Mouse (Mus musculus): ENCODE results near the gene Hipk3. TPM values are rescaled to one million over a fixed set of nuclear protein-coding genes. Genes with fewer than 3 reads are reported as not detected.

Gene Hipk3
- 12.1 and 12.4 TPM in 2 replicates for polyA plus RNA-seq (2015; fragmentation: Nextera tagmentation; extraction: Ambion mirVana)

DNA sequence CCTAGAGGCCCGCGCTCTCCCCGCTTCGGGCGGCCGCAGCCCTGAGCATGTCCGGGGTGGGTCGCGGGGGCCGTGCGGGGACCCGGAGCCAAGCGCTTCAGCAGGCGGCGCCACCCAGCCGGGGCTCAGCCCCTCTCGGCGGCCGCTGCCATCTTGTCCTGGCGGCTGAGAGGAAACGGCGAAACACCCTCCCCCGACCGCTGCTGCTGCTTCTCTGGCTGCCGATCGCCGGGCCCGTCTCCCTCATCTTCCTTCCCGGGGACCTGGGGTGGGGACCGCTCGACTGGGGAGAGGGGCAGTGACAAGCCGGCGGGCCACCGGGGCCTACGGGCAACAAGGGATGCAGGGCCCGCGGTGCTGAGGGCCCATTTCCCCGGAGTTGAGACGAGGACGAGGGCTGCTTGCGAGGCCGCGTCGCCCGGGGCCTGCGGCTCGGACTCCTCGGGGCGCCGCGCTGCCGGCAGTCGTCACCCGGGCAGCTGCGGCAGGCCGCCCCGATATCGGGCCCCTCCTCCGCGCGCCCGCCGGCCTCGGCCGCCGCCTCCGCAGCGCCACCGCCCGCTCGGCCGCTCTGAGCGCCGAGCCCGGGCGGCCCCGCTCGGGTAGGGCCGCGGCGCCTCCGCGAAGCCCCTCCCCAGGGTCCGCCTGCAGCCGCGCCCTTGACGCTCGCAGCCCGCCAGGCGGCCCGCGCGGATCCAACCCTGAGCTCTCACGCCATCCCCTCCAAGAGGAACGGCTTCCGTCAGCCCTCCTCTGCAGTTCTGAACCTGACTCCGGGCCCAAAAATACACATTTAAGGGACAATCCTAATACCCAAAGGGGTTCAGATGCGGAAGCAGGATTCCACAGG, at the start of gene Hipk3:
Hipk3 (minus strand) TSS at position 496 of the 850 bp plus-strand sequence.
- Histone ChIP-seq H3K36me3 (no peaks in the 10 kb centered on the region), H3K9ac (peak within 1 kb of the TSS; percentile 99), H3K4me2 (peak within 1 kb of the TSS; percentile 73), H3K4me1 (peaks cover 18% of the 10 kb centered on the region), H3K9me3 (replicated peaks) (no peaks in the 10 kb centered on the region), H3K27me3 (no peaks in the 10 kb centered on the region), H3K4me3 (replicated peaks) (peak within 1 kb of the TSS; percentile 82), H3K27ac (peak within 1 kb of the TSS; percentile 100)
- WGBS, result under 1% methylated on average over 67 of the region's 98 CpGs
- ATAC-seq (replicated peaks; ENCODE audit: low FRiP score), result peak; percentile 95

DNA sequence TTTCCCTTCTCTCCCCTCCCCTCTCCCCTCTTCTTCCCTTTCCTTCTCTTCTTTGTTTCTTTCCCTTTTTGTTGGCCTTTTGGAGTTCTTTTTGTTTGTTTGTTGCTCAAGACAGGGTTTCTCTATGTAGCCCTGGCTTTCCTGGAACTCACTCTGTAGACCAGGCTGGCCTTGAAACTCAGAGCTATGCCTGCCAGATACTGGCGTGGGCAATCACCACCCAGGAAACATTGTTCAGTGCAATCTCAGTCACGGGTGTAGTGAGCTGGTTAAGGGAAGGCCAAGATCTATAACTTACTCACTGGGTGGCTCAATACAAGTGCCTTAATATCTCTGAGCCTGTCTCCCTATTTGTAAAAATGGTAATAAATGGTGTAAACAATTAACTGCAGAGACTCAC, 46.0 kb upstream of the Hipk3 start:
- Histone ChIP-seq H3K36me3 (no peaks in the 10 kb centered on the region), H3K4me1 (no peaks in the 10 kb centered on the region), H3K27me3 (no peaks in the 10 kb centered on the region), H3K9me3 (replicated peaks) (no peaks in the 10 kb centered on the region), H3K9ac (no peak overlapping the region), H3K4me3 (replicated peaks) (no peak overlapping the region), H3K4me2 (no peak overlapping the region), H3K27ac (no peak overlapping the region)
- WGBS, result 69% methylated on average over 2 of the region's 2 CpGs
- ATAC-seq (replicated peaks; ENCODE audit: low FRiP score), result no peak

GRCm38 (mm10) chr2:104534751-104535150, 40.5 kb upstream of the Hipk3 start:
- 92% methylated on average over 3 of the region's 3 CpGs for WGBS

DNA sequence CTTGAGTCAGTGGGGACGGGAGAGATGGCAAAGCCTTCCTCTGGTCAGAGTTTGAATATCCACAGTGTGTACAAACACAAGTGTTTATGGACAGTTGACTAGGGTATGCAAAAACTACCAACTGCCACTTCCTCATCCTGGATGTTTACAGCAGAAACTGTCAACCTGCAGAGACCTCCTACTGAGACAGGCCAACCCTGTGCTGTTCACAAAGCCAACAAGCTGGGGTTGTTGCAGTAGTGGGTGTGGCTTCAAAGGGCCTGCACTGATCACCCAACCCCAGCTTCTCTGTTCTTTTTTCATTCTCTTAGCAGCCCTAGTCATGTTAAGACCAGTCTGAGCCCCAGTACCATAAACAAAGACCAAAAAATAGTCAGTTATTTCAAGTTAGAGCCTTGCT, 38.3 kb upstream of the Hipk3 start:
- H3K9ac ChIP-seq, result no peak overlapping the region
- no peak overlapping the region for H3K4me3 ChIP-seq (replicated peaks)
- ATAC-seq (replicated peaks; ENCODE audit: low FRiP score), result no peak
- no peaks in the 10 kb centered on the region for H3K36me3 ChIP-seq
- 79% methylated on average over 1 of the region's 1 CpGs for WGBS
- no peaks in the 10 kb centered on the region for H3K27me3 ChIP-seq
- H3K4me2 ChIP-seq, result no peak overlapping the region
- H3K4me1 ChIP-seq, result no peaks in the 10 kb centered on the region
- no peaks in the 10 kb centered on the region for H3K9me3 ChIP-seq (replicated peaks)
- H3K27ac ChIP-seq, result no peak overlapping the region

More at GRCm38 (mm10) chr2:104534751-104535150, 40.5 kb upstream of the Hipk3 start:
- H3K4me1 ChIP-seq, result no peaks in the 10 kb centered on the region
- H3K27ac ChIP-seq, result no peak overlapping the region
- H3K36me3 ChIP-seq, result no peaks in the 10 kb centered on the region
- no peak overlapping the region for H3K9ac ChIP-seq
- H3K4me3 ChIP-seq (replicated peaks), result no peak overlapping the region
- H3K27me3 ChIP-seq, result no peaks in the 10 kb centered on the region
- no peaks in the 10 kb centered on the region for H3K9me3 ChIP-seq (replicated peaks)
- no peak overlapping the region for H3K4me2 ChIP-seq
- ATAC-seq (replicated peaks; ENCODE audit: low FRiP score), result no peak

- H3K4me1 ChIP-seq, result no peaks in the 10 kb centered on the region
- 57% methylated on average over 3 of the region's 3 CpGs for WGBS
- H3K4me2 ChIP-seq, result no peak overlapping the region
- H3K9ac ChIP-seq, result no peak overlapping the region
- no peaks in the 10 kb centered on the region for H3K9me3 ChIP-seq (replicated peaks)
- H3K4me3 ChIP-seq (replicated peaks), result no peak overlapping the region
- no peak for ATAC-seq (replicated peaks; ENCODE audit: low FRiP score)
- H3K27me3 ChIP-seq, result no peaks in the 10 kb centered on the region
- no peaks in the 10 kb centered on the region for H3K36me3 ChIP-seq
- H3K27ac ChIP-seq, result no peak overlapping the region
Observed at GRCm38 (mm10) chr2:104526559-104526958, 32.3 kb upstream of the Hipk3 start.

DNA sequence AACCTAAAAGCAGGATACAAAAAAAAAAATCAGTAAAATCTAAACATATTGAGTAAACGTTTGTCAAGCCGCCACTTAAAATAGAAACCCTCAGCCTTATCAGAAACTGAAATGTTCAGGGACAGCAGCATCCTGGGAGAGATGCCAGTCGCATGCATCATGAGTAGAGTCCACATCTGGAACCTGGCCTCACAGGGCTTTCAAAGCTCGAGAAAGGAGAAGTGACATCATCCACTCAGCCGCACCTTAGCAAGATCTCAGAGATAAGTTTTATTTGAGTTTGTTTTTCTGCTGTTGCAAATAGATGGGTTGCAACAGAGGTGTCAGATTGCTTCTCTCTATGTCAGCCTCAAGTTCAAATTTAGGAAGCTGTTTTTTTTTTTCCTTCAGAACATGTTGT, 31.3 kb upstream of the Hipk3 start:
- ATAC-seq (replicated peaks; ENCODE audit: low FRiP score), result no peak
- Histone ChIP-seq H3K9ac (no peak overlapping the region), H3K4me1 (no peaks in the 10 kb centered on the region), H3K4me3 (replicated peaks) (no peak overlapping the region), H3K9me3 (replicated peaks) (no peaks in the 10 kb centered on the region), H3K27me3 (no peaks in the 10 kb centered on the region), H3K27ac (no peak overlapping the region), H3K36me3 (no peaks in the 10 kb centered on the region), H3K4me2 (no peak overlapping the region)
- 48% methylated on average over 5 of the region's 5 CpGs for WGBS

DNA sequence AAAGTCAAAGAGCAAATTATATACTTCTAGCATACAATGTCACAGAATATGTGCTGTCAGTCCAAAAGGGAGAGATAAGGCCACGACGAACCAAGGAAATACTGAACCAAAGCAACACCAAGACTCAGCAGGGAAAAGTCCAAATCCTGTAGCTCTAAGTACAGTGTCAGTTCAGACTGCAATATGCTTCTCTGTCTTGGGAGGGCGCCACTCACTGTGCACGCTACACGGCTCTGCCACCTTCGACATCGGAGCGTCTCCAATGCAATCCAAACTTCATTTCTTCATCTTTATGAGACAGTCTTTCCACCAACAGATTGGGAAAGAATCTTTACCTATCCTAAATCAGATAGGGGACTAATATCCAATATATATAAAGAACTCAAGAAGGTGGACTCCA, 17.4 kb upstream of the Hipk3 start:
- Histone ChIP-seq H3K27me3 (no peaks in the 10 kb centered on the region), H3K4me3 (replicated peaks) (no peak overlapping the region), H3K9ac (no peak overlapping the region), H3K4me1 (no peaks in the 10 kb centered on the region), H3K27ac (no peak overlapping the region), H3K9me3 (replicated peaks) (no peaks in the 10 kb centered on the region), H3K36me3 (no peaks in the 10 kb centered on the region), H3K4me2 (no peak overlapping the region)
- 88% methylated on average over 8 of the region's 8 CpGs for WGBS
- no peak for ATAC-seq (replicated peaks; ENCODE audit: low FRiP score)

GRCm38 (mm10) chr2:104502388-104502787, 8.1 kb upstream of the Hipk3 start:
- Histone ChIP-seq H3K9ac (no peak overlapping the region), H3K4me3 (replicated peaks) (no peak overlapping the region), H3K27me3 (no peaks in the 10 kb centered on the region), H3K9me3 (replicated peaks) (no peaks in the 10 kb centered on the region), H3K36me3 (no peaks in the 10 kb centered on the region), H3K4me1 (0 out of 2 replicates have a peak, but pooled peaks cover 2% of the 10 kb centered on the region), H3K4me2 (no peak overlapping the region), H3K27ac (no peak overlapping the region)
- ATAC-seq (replicated peaks; ENCODE audit: low FRiP score), result no peak
- 41% methylated on average over 3 of the region's 3 CpGs for WGBS

DNA sequence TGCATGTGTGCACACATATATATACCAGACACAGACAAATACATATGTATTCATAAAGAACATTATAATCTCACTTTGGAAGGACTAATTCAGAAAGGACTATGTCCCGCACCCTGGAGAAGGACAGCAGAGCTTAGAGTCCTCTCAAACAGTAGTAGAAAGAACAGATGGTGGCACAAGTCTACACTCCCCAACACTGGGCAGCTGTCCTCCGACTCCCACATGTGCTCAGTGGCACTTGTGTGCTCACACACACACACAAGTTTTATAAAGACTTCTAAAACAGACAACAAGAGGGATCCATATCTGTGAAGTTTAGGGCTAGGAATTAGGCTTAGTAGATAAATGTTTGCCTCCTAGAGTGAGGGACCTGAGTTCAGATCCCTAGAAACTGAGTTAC, 6.8 kb upstream of the Hipk3 start:
- ATAC-seq (replicated peaks; ENCODE audit: low FRiP score), result no peak
- 85% methylated on average over 2 of the region's 2 CpGs for WGBS
- no peak overlapping the region for H3K9ac ChIP-seq
- H3K9me3 ChIP-seq (replicated peaks), result no peaks in the 10 kb centered on the region
- H3K4me3 ChIP-seq (replicated peaks), result no peak overlapping the region
- no peak overlapping the region for H3K4me2 ChIP-seq
- H3K4me1 ChIP-seq, result 0 out of 2 replicates have a peak, but pooled peaks cover 2% of the 10 kb centered on the region
- H3K27me3 ChIP-seq, result no peaks in the 10 kb centered on the region
- no peak overlapping the region for H3K27ac ChIP-seq
- no peaks in the 10 kb centered on the region for H3K36me3 ChIP-seq

- no peaks in the 10 kb centered on the region for H3K9me3 ChIP-seq (replicated peaks)
- no peak for ATAC-seq (replicated peaks; ENCODE audit: low FRiP score)
- no peaks in the 10 kb centered on the region for H3K36me3 ChIP-seq
- H3K4me3 ChIP-seq (replicated peaks), result no peak overlapping the region
- WGBS, result 48% methylated on average over 4 of the region's 4 CpGs
- H3K27ac ChIP-seq, result 0 out of 2 replicates have a peak overlapping the region, but pooled peaks have one; percentile 33
- H3K9ac ChIP-seq, result no peak overlapping the region
- H3K4me2 ChIP-seq, result no peak overlapping the region
- H3K27me3 ChIP-seq, result no peaks in the 10 kb centered on the region
- peaks cover 14% of the 10 kb centered on the region for H3K4me1 ChIP-seq
Observed at GRCm38 (mm10) chr2:104497771-104498170, 3.5 kb upstream of the Hipk3 start.

DNA sequence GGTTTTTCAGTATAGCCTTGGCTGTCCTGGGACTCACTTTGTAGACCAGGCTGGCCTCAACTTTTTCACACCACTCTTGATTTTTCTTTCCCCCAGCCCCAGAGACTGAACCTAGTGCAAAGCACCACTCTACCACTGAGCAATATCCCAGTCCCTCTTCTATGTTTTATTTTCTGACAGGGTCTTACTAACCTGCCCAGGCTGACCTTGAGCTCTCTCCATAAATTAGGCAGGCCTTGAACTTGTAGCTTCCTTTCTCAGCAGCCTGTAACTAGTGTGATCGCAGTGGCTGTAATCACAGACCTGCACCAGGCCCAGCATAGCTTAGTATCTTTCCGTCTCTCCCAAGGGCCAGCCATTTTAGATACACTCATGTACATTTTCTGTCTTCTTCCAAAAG, 3.0 kb upstream of the Hipk3 start:
- H3K27me3 ChIP-seq, result no peaks in the 10 kb centered on the region
- no peak for ATAC-seq (replicated peaks; ENCODE audit: low FRiP score)
- no peak overlapping the region for H3K4me2 ChIP-seq
- H3K4me1 ChIP-seq, result peaks cover 14% of the 10 kb centered on the region
- H3K9ac ChIP-seq, result no peak overlapping the region
- no peak overlapping the region for H3K4me3 ChIP-seq (replicated peaks)
- 71% methylated on average over 2 of the region's 2 CpGs for WGBS
- H3K36me3 ChIP-seq, result no peaks in the 10 kb centered on the region
- no peak overlapping the region for H3K27ac ChIP-seq
- H3K9me3 ChIP-seq (replicated peaks), result no peaks in the 10 kb centered on the region

- Histone ChIP-seq H3K4me1 (peaks cover 16% of the 10 kb centered on the region), H3K9ac (no peak overlapping the region), H3K9me3 (replicated peaks) (no peaks in the 10 kb centered on the region), H3K4me2 (no peak overlapping the region), H3K27me3 (no peaks in the 10 kb centered on the region), H3K4me3 (replicated peaks) (no peak overlapping the region), H3K36me3 (no peaks in the 10 kb centered on the region), H3K27ac (no peak overlapping the region)
- 52% methylated on average over 5 of the region's 5 CpGs for WGBS
- no peak for ATAC-seq (replicated peaks; ENCODE audit: low FRiP score)
Observed at GRCm38 (mm10) chr2:104496206-104496605, 2.0 kb upstream of the Hipk3 start.
